ENCODE assay signal across 9 mouse cellular contexts in genomic region chr3:65110190-65110589, GRCm38 (mm10). TPM values are rescaled to one million over a fixed set of nuclear protein-coding genes. Genes with fewer than 3 reads are reported as not detected.
DNase-seq lines count a peak whose midpoint lies in the region; ATAC-seq and TF ChIP-seq lines count a peak whose summit lies in the region.
"Had no signal": no experiment of that assay in that cellular context is flagged by ENCODE, and none has a peak within 500 bp of the region (broad histone marks: within the 10 kb centered on the region; RNA-seq: fewer than 3 reads in every experiment).

No protein-coding gene starts in this region.

- H3K9ac ChIP-seq in kidney, postnatal 0 days (ENCODE audit: low read depth, low read length), result no peak overlapping the region
- no peak overlapping the region; the same call in 1 of the 2 replicates for H3K9ac ChIP-seq in forebrain, embryonic 11.5 days (ENCODE audit: low read length)
- H3K9ac ChIP-seq in hindbrain, postnatal 0 days (replicated peaks; ENCODE audit: low read length), result peak overlapping the region; percentile 58; the same call in 1 of the 2 replicates
- H3K9ac ChIP-seq in neural tube, embryonic 14.5 days (replicated peaks; ENCODE audit: low read depth, low read length), result no peak overlapping the region

- H3K27me3 ChIP-seq in kidney, postnatal 0 days (ENCODE audit: insufficient read depth, low read length), result no peaks in the 10 kb centered on the region
- H3K27me3 ChIP-seq in forebrain, embryonic 11.5 days (ENCODE audit: control insufficient read depth, insufficient read depth, low read length), result peaks cover 3% of the 10 kb centered on the region; the same call in 1 of the 2 replicates
- H3K27me3 ChIP-seq in hindbrain, postnatal 0 days (ENCODE audit: insufficient read depth, low read length), result no peaks in the 10 kb centered on the region
- peaks cover 3% of the 10 kb centered on the region; the same call in 1 of the 2 replicates for H3K27me3 ChIP-seq in neural tube, embryonic 14.5 days (ENCODE audit: control insufficient read depth, insufficient read depth, low read length)

- H3K36me3 ChIP-seq in kidney, postnatal 0 days (ENCODE audit: insufficient read depth, low read length), result no peaks in the 10 kb centered on the region
- no peaks in the 10 kb centered on the region for H3K36me3 ChIP-seq in forebrain, embryonic 11.5 days (ENCODE audit: control insufficient read depth, insufficient read depth, low read length)
- no peaks in the 10 kb centered on the region for H3K36me3 ChIP-seq in hindbrain, postnatal 0 days (ENCODE audit: insufficient read depth, low read length)
- no peaks in the 10 kb centered on the region for H3K36me3 ChIP-seq in neural tube, embryonic 14.5 days (ENCODE audit: control insufficient read depth, insufficient read depth, low read length)
- H3K36me3 ChIP-seq: G1E had no signal

- no peak overlapping the region for H3K27ac ChIP-seq in kidney, postnatal 0 days
- H3K27ac ChIP-seq in forebrain, embryonic 11.5 days (ENCODE audit: low read depth, low read length), result no peak overlapping the region
- no peak overlapping the region for H3K27ac ChIP-seq in hindbrain, postnatal 0 days
- H3K27ac ChIP-seq in neural tube, embryonic 14.5 days (ENCODE audit: low read depth, low read length), result no peak overlapping the region

- H3K9me3 ChIP-seq in kidney, postnatal 0 days (replicated peaks; ENCODE audit: low read length), result no peaks in the 10 kb centered on the region
- no peaks in the 10 kb centered on the region for H3K9me3 ChIP-seq in forebrain, embryonic 11.5 days (ENCODE audit: control insufficient read depth, low read length)
- no peaks in the 10 kb centered on the region for H3K9me3 ChIP-seq in hindbrain, postnatal 0 days (ENCODE audit: low read length)
- no peaks in the 10 kb centered on the region for H3K9me3 ChIP-seq in neural tube, embryonic 14.5 days (ENCODE audit: control insufficient read depth, low read length)
- H3K9me3 ChIP-seq: G1E had no signal

- no peaks in the 10 kb centered on the region for H3K4me1 ChIP-seq in kidney, postnatal 0 days (replicated peaks; ENCODE audit: insufficient read depth, low read length)
- H3K4me1 ChIP-seq in forebrain, embryonic 11.5 days (replicated peaks; ENCODE audit: control insufficient read depth, insufficient read depth, low read length), result no peaks in the 10 kb centered on the region
- no peaks in the 10 kb centered on the region; the same call in 1 of the 2 replicates for H3K4me1 ChIP-seq in hindbrain, postnatal 0 days (ENCODE audit: insufficient read depth, low read length)
- no peaks in the 10 kb centered on the region; the same call in 1 of the 2 replicates for H3K4me1 ChIP-seq in neural tube, embryonic 14.5 days (ENCODE audit: control insufficient read depth, insufficient read depth, low read length)

- DNase-seq in kidney, postnatal 0 days (ENCODE audit: low spot score), result no peak
- no peak for DNase-seq in kidney, postnatal 4 days
- no peak for DNase-seq in forebrain, embryonic 11.5 days (ENCODE audit: low spot score)
- no peak for DNase-seq in hindbrain, postnatal 0 days (ENCODE audit: low spot score)
- DNase-seq in layer of hippocampus, postnatal 14 days (ENCODE audit: low spot score in 2 of 2), result no peak
- DNase-seq in kidney, postnatal 14 days, result no peak
- DNase-seq: adrenal gland, postnatal 36 days had no signal

- ATAC-seq in kidney, postnatal 0 days (replicated peaks; ENCODE audit: low FRiP score, low read depth), result no peak
- ATAC-seq in forebrain, embryonic 11.5 days (replicated peaks; ENCODE audit: low FRiP score), result no peak
- ATAC-seq in hindbrain, postnatal 0 days, result no peak
- ATAC-seq in neural tube, embryonic 14.5 days (ENCODE audit: low read depth), result no peak

- no peak overlapping the region for H3K4me3 ChIP-seq in kidney, postnatal 0 days (replicated peaks; ENCODE audit: low read depth, low read length)
- H3K4me3 ChIP-seq in forebrain, embryonic 11.5 days (ENCODE audit: low read depth, low read length), result no peak overlapping the region
- peak overlapping the region; percentile 46 for H3K4me3 ChIP-seq in hindbrain, postnatal 0 days (ENCODE audit: low read length)
- H3K4me3 ChIP-seq in neural tube, embryonic 14.5 days (ENCODE audit: low read depth, low read length), result 0 out of 2 replicates have a peak overlapping the region, but pooled peaks have one; percentile 42

- WGBS in kidney, postnatal 0 days, result 57% methylated on average over 9 of the region's 9 CpGs
- 65% methylated on average over 9 of the region's 9 CpGs for WGBS in forebrain, embryonic 11.5 days
- 69% methylated on average over 9 of the region's 9 CpGs for WGBS in hindbrain, postnatal 0 days
- 70% methylated on average over 9 of the region's 9 CpGs for WGBS in neural tube, embryonic 14.5 days

- peak overlapping the region; percentile 70 for H3K4me2 ChIP-seq in kidney, postnatal 0 days (ENCODE audit: low read length)
- H3K4me2 ChIP-seq in forebrain, embryonic 11.5 days (ENCODE audit: low read depth, low read length, severe bottlenecking), result peak overlapping the region; percentile 81; the same call in 1 of the 2 replicates
- peak overlapping the region; percentile 93 for H3K4me2 ChIP-seq in hindbrain, postnatal 0 days (ENCODE audit: low read depth, low read length)
- H3K4me2 ChIP-seq in neural tube, embryonic 14.5 days (ENCODE audit: low read depth, low read length), result peak overlapping the region; percentile 94

- TF ChIP-seq CTCF in kidney, postnatal 0 days (IDR thresholded peaks at IDR 0.05; ENCODE audit: low read depth), result no peak
- TF ChIP-seq CTCF in hindbrain, postnatal 0 days (IDR thresholded peaks at IDR 0.05; ENCODE audit: low read depth), result no peak

RNA-seq across cellular contexts. Expression of gene Kcnab1, which starts 1.0 kb away (rescaled TPM):
- polyA plus RNA-seq in kidney, postnatal 0 days (2015; fragmentation: Nextera tagmentation; extraction: Ambion mirVana), result 4.0 TPM in 2 replicates
- polyA plus RNA-seq in forebrain, embryonic 11.5 days (2014; fragmentation: Nextera tagmentation; extraction: Ambion mirVana), result 1.8 and 2.3 TPM in 2 replicates
- total RNA-seq in hindbrain, postnatal 0 days (2014; rRNA removed), result 6.3 and 7.6 TPM in 2 replicates
- polyA plus RNA-seq in hindbrain, postnatal 0 days (2015; fragmentation: Nextera tagmentation; extraction: Ambion mirVana), result 11.3 and 11.5 TPM in 2 replicates
- polyA plus RNA-seq in neural tube, embryonic 14.5 days (2014; fragmentation: Nextera tagmentation; extraction: Ambion mirVana), result 16.8 and 18.6 TPM in 2 replicates
- 100 to 1,000 TPM in 1 of 2 experiments, 10 to 100 TPM in 1; 88.7 to 103 TPM for total RNA-seq in layer of hippocampus, postnatal 14 days (2021)
- polyA plus RNA-seq: G1E had no signal

Comparison
In these comparisons a context has a peak if more than half of its experiments do, and no peak if none do; other contexts are left out.
1. H3K4me3 ChIP-seq: peak in hindbrain, postnatal 0 days (single experiment) and neural tube, embryonic 14.5 days (single experiment); none in kidney, postnatal 0 days (single experiment) and forebrain, embryonic 11.5 days (single experiment).
2. Peak in every context shown above with its lines, with median percentiles within 50 percentile points of each other: H3K4me2 ChIP-seq.